ENCODE assay signal across 17 mouse cellular contexts in the genomic region with DNA sequence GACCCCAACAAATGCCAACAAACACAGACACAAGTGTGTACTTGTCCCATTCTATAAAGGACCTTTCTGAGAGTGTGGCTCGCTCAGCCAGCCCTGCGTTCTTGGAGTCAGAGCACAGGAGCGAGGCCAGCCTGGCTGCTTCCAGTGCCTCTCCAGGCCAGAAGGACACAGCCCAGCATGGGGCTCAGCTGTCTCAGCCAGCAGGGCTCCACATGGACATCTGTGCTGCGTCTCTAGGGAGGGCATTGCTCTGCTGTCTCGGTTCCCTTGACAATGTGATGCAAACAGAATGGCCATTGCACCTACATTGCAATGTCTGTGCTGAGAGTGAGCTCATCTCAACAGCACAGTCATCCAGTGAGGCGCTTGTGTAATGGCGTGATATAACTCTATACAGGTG. TPM values are rescaled to one million over a fixed set of nuclear protein-coding genes. Genes with fewer than 3 reads are reported as not detected.
DNase-seq lines count a peak whose midpoint lies in the region; ATAC-seq lines count a peak whose summit lies in the region.
"Had no signal": no experiment of that assay in that cellular context is flagged by ENCODE, and none has a peak within 500 bp of the region (broad histone marks: within the 10 kb centered on the region; RNA-seq: fewer than 3 reads in every experiment).

No protein-coding gene starts in this region.

- no peak for ATAC-seq in forebrain, embryonic 16.5 days
- peak; percentile 39; the same call in 1 of the 2 replicates for ATAC-seq in hindbrain, embryonic 12.5 days (ENCODE audit: low FRiP score)
- no peak for ATAC-seq in hindbrain, embryonic 14.5 days (ENCODE audit: low FRiP score)
- peak; percentile 56 for ATAC-seq in embryonic facial prominence, embryonic 14.5 days (ENCODE audit: low read depth)
- ATAC-seq in midbrain, embryonic 14.5 days (ENCODE audit: low FRiP score, low TSS enrichment): no peak
- ATAC-seq: midbrain, embryonic 15.5 days had no signal

- no peak overlapping the region for H3K4me2 ChIP-seq in forebrain, embryonic 16.5 days (ENCODE audit: low read length)
- no peak overlapping the region for H3K4me2 ChIP-seq in hindbrain, embryonic 12.5 days (replicated peaks)
- H3K4me2 ChIP-seq in hindbrain, embryonic 14.5 days (replicated peaks): no peak overlapping the region
- H3K4me2 ChIP-seq in embryonic facial prominence, embryonic 14.5 days (ENCODE audit: low read depth, low read length): no peak overlapping the region
- no peak overlapping the region for H3K4me2 ChIP-seq in midbrain, embryonic 14.5 days (ENCODE audit: low read length)
- H3K4me2 ChIP-seq: heart, embryonic 12.5 days; hindbrain, embryonic 15.5 days; midbrain, embryonic 15.5 days had no signal

- no peaks in the 10 kb centered on the region for H3K27me3 ChIP-seq in forebrain, embryonic 10.5 days (ENCODE audit: poor library complexity, severe bottlenecking)
- H3K27me3 ChIP-seq in forebrain, embryonic 16.5 days (replicated peaks; ENCODE audit: control insufficient read depth, insufficient read depth, low read length): no peaks in the 10 kb centered on the region
- H3K27me3 ChIP-seq in hindbrain, embryonic 12.5 days: no peaks in the 10 kb centered on the region
- no peaks in the 10 kb centered on the region for H3K27me3 ChIP-seq in hindbrain, embryonic 14.5 days (ENCODE audit: control insufficient read depth, insufficient read depth, low read length)
- H3K27me3 ChIP-seq in embryonic facial prominence, embryonic 14.5 days (replicated peaks; ENCODE audit: control insufficient read depth, insufficient read depth, low read length): no peaks in the 10 kb centered on the region
- no peaks in the 10 kb centered on the region for H3K27me3 ChIP-seq in midbrain, embryonic 14.5 days (ENCODE audit: control insufficient read depth, insufficient read depth, low read length)
- H3K27me3 ChIP-seq: heart, embryonic 12.5 days; hindbrain, embryonic 15.5 days; midbrain, embryonic 15.5 days had no signal

- WGBS in forebrain, embryonic 10.5 days: 88% methylated on average over 7 of the region's 7 CpGs
- 78% methylated on average over 7 of the region's 7 CpGs for WGBS in forebrain, embryonic 16.5 days
- 67% methylated on average over 7 of the region's 7 CpGs for WGBS in hindbrain, embryonic 12.5 days
- 65% methylated on average over 7 of the region's 7 CpGs for WGBS in hindbrain, embryonic 14.5 days
- 72% methylated on average over 7 of the region's 7 CpGs for WGBS in embryonic facial prominence, embryonic 14.5 days
- WGBS in midbrain, embryonic 14.5 days: 84% methylated on average over 7 of the region's 7 CpGs

- DNase-seq in forebrain, embryonic 10.5 days (ENCODE audit: extremely low spot score, low spot score): no peak
- DNase-seq in hindbrain, embryonic 14.5 days (ENCODE audit: low spot score): no peak
- peak; percentile 50 for DNase-seq in cerebellum, adult 11 months
- DNase-seq in embryonic facial prominence, embryonic 14.5 days (ENCODE audit: low spot score): no peak
- no peak for DNase-seq in frontal cortex, postnatal 36 days (ENCODE audit: low spot score in 2 of 2)
- DNase-seq in midbrain, embryonic 14.5 days: no peak
- DNase-seq: B cell, adult 2 months; kidney, adult 2 months; liver; lung, adult 2 months had no signal

- H3K27ac ChIP-seq in forebrain, embryonic 10.5 days: peak overlapping the region; percentile 48; the same call in 1 of the 2 replicates
- H3K27ac ChIP-seq in forebrain, embryonic 16.5 days (ENCODE audit: low read length): no peak overlapping the region
- H3K27ac ChIP-seq in hindbrain, embryonic 12.5 days: no peak overlapping the region
- H3K27ac ChIP-seq in hindbrain, embryonic 14.5 days: no peak overlapping the region
- H3K27ac ChIP-seq in embryonic facial prominence, embryonic 14.5 days (replicated peaks; ENCODE audit: low read depth, low read length): no peak overlapping the region
- no peak overlapping the region for H3K27ac ChIP-seq in midbrain, embryonic 14.5 days (replicated peaks; ENCODE audit: low read depth, low read length)
- H3K27ac ChIP-seq: hindbrain, embryonic 15.5 days; macrophage; midbrain, embryonic 15.5 days had no signal

- no peak overlapping the region for H3K9ac ChIP-seq in forebrain, embryonic 16.5 days (replicated peaks; ENCODE audit: low read depth, low read length)
- no peak overlapping the region for H3K9ac ChIP-seq in hindbrain, embryonic 12.5 days
- H3K9ac ChIP-seq in hindbrain, embryonic 14.5 days: no peak overlapping the region
- H3K9ac ChIP-seq in embryonic facial prominence, embryonic 14.5 days (ENCODE audit: low read depth, low read length): no peak overlapping the region
- H3K9ac ChIP-seq in midbrain, embryonic 14.5 days (replicated peaks; ENCODE audit: low read length): no peak overlapping the region
- H3K9ac ChIP-seq: heart, embryonic 12.5 days; hindbrain, embryonic 15.5 days; midbrain, embryonic 15.5 days had no signal

- no peaks in the 10 kb centered on the region for H3K9me3 ChIP-seq in forebrain, embryonic 10.5 days
- no peaks in the 10 kb centered on the region for H3K9me3 ChIP-seq in forebrain, embryonic 16.5 days (ENCODE audit: control insufficient read depth, low read length)
- no peaks in the 10 kb centered on the region for H3K9me3 ChIP-seq in hindbrain, embryonic 12.5 days (replicated peaks)
- 0 out of 2 replicates have a peak, but pooled peaks cover 3% of the 10 kb centered on the region for H3K9me3 ChIP-seq in hindbrain, embryonic 14.5 days (ENCODE audit: control insufficient read depth, low read length)
- H3K9me3 ChIP-seq in embryonic facial prominence, embryonic 14.5 days (ENCODE audit: control insufficient read depth, low read length): 0 out of 2 replicates have a peak, but pooled peaks cover 7% of the 10 kb centered on the region
- H3K9me3 ChIP-seq in midbrain, embryonic 14.5 days (ENCODE audit: control insufficient read depth, low read length): 0 out of 2 replicates have a peak, but pooled peaks cover 7% of the 10 kb centered on the region
- H3K9me3 ChIP-seq: G1E; hindbrain, embryonic 15.5 days; midbrain, embryonic 15.5 days had no signal

- peaks cover 16% of the 10 kb centered on the region for H3K4me1 ChIP-seq in forebrain, embryonic 10.5 days
- H3K4me1 ChIP-seq in forebrain, embryonic 16.5 days (replicated peaks; ENCODE audit: control insufficient read depth, insufficient read depth, low read length): peaks cover 5% of the 10 kb centered on the region
- peaks cover 10% of the 10 kb centered on the region for H3K4me1 ChIP-seq in hindbrain, embryonic 12.5 days
- H3K4me1 ChIP-seq in hindbrain, embryonic 14.5 days (replicated peaks; ENCODE audit: control insufficient read depth, insufficient read depth, low read length): 0 out of 2 replicates have a peak, but pooled peaks cover 1% of the 10 kb centered on the region
- H3K4me1 ChIP-seq in embryonic facial prominence, embryonic 14.5 days (ENCODE audit: control insufficient read depth, insufficient read depth, low read length): no peaks in the 10 kb centered on the region
- H3K4me1 ChIP-seq in midbrain, embryonic 14.5 days (ENCODE audit: control insufficient read depth, insufficient read depth, low read length): peaks cover 6% of the 10 kb centered on the region; the same call in 1 of the 2 replicates
- H3K4me1 ChIP-seq: heart, embryonic 12.5 days had no signal

- H3K4me3 ChIP-seq in forebrain, embryonic 10.5 days: no peak overlapping the region
- H3K4me3 ChIP-seq in forebrain, embryonic 16.5 days (replicated peaks; ENCODE audit: low read length): no peak overlapping the region
- H3K4me3 ChIP-seq in hindbrain, embryonic 12.5 days: no peak overlapping the region
- H3K4me3 ChIP-seq in hindbrain, embryonic 14.5 days (replicated peaks; ENCODE audit: low read length): no peak overlapping the region
- no peak overlapping the region for H3K4me3 ChIP-seq in embryonic facial prominence, embryonic 14.5 days (ENCODE audit: low read depth, low read length)
- H3K4me3 ChIP-seq in midbrain, embryonic 14.5 days (replicated peaks; ENCODE audit: low read depth, low read length): no peak overlapping the region
- H3K4me3 ChIP-seq: heart, embryonic 12.5 days; hindbrain, embryonic 15.5 days; midbrain, embryonic 15.5 days had no signal

- H3K36me3 ChIP-seq in forebrain, embryonic 10.5 days (replicated peaks): no peaks in the 10 kb centered on the region
- no peaks in the 10 kb centered on the region for H3K36me3 ChIP-seq in forebrain, embryonic 16.5 days (ENCODE audit: control insufficient read depth, insufficient read depth)
- H3K36me3 ChIP-seq in hindbrain, embryonic 12.5 days: no peaks in the 10 kb centered on the region
- no peaks in the 10 kb centered on the region for H3K36me3 ChIP-seq in hindbrain, embryonic 14.5 days (replicated peaks; ENCODE audit: control insufficient read depth, insufficient read depth)
- H3K36me3 ChIP-seq in embryonic facial prominence, embryonic 14.5 days (ENCODE audit: control insufficient read depth, insufficient read depth, low read length): no peaks in the 10 kb centered on the region
- no peaks in the 10 kb centered on the region for H3K36me3 ChIP-seq in midbrain, embryonic 14.5 days (ENCODE audit: control insufficient read depth, insufficient read depth, low read length)
- H3K36me3 ChIP-seq: G1E; heart, embryonic 12.5 days; hindbrain, embryonic 15.5 days; midbrain, embryonic 15.5 days had no signal

RNA-seq across cellular contexts. Expression of a gene that starts 35.7 kb away (rescaled TPM):
- 1,249 and 1,251 TPM in 2 replicates for polyA plus RNA-seq in forebrain, embryonic 10.5 days (2016; fragmentation: Nextera tagmentation; extraction: Ambion mirVana)
- 2,124 and 2,140 TPM in 2 replicates for polyA plus RNA-seq in forebrain, embryonic 16.5 days (2015; fragmentation: Nextera tagmentation; extraction: Ambion mirVana)
- polyA plus RNA-seq in hindbrain, embryonic 12.5 days (2016; fragmentation: Nextera tagmentation; extraction: Ambion mirVana): 1,638 and 1,690 TPM in 2 replicates
- 2,705 and 2,824 TPM in 2 replicates for polyA plus RNA-seq in hindbrain, embryonic 14.5 days (2014; fragmentation: Nextera tagmentation; extraction: Ambion mirVana)
- polyA plus RNA-seq in embryonic facial prominence, embryonic 14.5 days (2014; fragmentation: Nextera tagmentation; extraction: Ambion mirVana): 1,378 and 1,440 TPM in 2 replicates
- polyA plus RNA-seq in midbrain, embryonic 14.5 days (2014; fragmentation: Nextera tagmentation; extraction: Ambion mirVana): 2,581 and 2,856 TPM in 2 replicates

Comparison
In these comparisons a context has a peak if more than half of its experiments do, and no peak if none do; other contexts are left out.
1. ATAC-seq: peak in hindbrain, embryonic 12.5 days (single experiment) and embryonic facial prominence, embryonic 14.5 days (single experiment); none in forebrain, embryonic 16.5 days (single experiment), hindbrain, embryonic 14.5 days (single experiment) and midbrain, embryonic 14.5 days (single experiment).